Mouse (Mus musculus): ENCODE results near the gene Hist3h2a.

Gene Hist3h2a

DNA sequence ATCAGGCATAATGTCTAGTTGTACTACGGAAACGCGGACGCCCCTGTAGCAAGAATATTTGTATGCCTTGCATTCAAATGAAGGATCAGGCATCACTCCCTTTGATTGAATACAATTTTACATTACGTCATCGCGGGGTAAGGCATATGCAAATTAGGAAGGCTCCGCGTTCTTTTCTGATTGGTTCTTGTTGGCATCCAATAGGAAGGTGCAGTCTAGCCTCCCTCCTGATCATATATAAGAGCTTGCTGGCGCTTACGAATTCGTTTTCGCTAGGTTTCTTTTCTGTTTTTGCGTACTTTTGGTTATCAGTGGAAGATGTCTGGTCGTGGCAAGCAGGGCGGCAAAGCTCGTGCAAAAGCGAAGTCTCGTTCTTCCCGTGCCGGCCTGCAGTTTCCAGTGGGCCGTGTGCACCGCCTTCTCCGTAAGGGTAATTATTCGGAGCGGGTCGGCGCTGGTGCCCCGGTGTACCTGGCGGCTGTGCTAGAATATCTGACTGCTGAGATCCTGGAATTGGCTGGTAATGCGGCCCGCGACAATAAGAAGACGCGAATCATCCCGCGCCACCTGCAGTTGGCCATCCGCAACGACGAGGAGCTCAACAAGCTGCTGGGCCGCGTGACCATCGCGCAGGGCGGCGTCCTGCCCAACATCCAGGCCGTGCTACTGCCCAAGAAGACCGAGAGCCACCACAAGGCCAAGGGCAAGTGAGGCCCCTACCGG, at the start of gene Hist3h2a, which contains the start of gene Trim17:
TSS of gene Hist3h2a (plus strand) at position 266 of the 723 bp plus-strand sequence.
TSS of gene Trim17 (plus strand) at position 266 of the 723 bp plus-strand sequence.
- DNase-seq: peak; percentile 99

DNA sequence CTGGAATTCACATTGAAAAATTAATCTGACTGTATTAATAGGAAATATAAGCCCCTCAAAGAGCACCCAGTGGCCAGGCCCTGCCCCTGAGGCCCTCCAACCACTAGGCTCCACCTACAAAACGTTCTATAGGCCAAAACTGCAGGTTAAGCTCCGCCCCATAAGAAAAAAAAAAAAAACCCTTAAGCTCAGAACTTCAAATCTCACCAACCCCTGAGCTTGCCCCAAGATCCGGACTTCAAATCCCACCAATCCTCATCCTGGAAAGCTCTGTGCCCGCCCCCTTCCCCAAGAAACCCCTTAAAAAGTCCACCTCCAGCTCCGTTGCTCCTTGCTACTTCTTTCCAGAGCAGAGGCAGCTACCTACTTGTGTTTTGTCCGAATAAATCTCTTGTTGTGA, 49.6 kb upstream of the Hist3h2a start:
- DNase-seq: peak; percentile 95

GRCm38 (mm10) chr11:58913776-58914175, 40.7 kb upstream of the Hist3h2a start:
- no peak for DNase-seq

DNA sequence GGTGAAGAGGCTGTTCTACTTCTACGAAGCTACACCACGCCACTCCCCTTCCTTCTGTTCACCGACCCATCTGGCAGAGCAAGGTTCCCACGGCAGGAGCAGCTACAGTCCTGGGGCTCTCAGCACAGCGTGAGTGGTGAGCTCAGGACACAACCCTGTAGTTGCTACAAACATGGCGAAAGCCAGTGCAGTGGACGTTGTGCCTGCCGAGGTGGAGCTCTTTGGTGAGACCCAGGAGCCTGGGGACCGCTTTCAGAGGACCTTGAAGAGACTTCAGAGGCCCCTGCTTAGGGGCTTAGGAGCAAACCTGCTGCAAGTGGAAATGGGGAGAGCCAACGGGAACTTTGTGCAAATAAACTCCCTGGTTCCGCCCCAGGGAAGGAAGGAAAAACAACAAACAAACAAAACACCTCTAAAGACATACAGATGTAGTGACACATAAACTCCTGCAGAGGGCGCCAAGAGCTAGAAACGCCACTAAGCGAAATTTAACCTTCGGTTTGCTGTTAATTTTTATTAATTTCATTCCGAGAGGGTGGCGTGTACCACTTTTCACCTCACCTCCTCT, 39.9 kb upstream of the Hist3h2a start:
- DNase-seq: no peak

- DNase-seq: no peak
These were observed 37.4 kb upstream of the Hist3h2a start for GRCm38 (mm10) chr11:58916879-58917744.

- DNase-seq: peak; percentile 70
These were observed 36.6 kb upstream of the Hist3h2a start, which contains the start of gene Btnl10 for GRCm38 (mm10) chr11:58917745-58918366. Gene Btnl10 (plus strand): TSS chr11:58917908.

DNA sequence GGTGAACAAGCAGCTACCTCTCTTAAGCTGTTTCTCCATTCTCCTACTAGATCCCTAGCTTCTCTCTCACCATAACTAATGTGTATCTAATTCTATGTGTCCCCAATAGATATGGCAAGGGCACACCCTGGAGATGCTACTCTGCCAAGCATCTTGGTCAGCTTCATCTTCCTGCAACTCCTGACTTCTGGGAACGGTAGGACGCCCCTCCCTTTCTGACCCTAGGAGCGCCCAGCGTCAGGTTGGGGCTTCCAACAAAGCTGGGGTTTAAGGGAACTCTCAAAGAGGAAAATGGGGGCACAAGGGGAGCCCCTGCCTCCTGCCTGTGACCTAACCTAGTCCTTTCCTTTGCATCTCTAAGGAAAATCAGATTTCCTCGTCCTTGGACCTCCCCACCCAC, 35.7 kb upstream of the Hist3h2a start:
- no peak for DNase-seq

DNA sequence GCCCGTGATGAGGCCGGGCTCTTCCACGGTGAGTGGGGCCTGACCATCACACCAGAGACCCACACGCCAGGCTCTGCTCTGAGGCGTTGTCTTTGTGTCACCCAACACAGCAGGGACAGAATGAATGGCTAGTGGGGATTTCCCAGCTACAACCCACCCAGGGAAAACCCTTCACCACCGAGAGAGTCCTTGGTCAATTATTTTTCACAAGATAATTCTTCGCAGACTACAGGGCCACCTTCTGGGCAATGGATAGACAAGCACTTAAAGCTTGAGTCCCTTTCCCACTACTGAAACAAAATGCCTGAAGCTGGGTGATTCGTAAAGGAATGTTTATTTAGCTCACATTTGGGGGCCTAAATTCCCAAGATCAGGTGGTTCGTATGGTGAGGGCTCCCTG, 32.1 kb upstream of the Hist3h2a start:
- no peak for DNase-seq

DNA sequence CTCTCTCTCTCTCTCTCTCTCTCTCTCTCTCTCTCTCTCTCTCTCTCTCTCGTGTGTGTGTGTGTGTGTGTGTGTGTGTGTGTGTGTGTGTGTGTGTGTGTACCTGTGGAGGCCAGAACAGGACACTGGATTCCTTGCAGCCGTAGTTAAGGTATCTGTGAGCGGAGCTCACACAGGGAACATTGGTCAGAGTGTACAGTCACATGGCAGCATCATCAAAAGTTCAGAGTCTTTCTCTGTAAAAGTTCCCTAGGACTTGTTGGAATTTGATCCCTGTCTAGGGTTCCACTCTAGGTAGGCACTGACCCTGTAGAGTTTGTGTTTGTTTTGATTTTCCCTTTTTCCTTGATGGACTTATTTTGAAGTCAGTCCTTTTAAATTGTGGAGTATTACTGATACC, 27.8 kb upstream of the Hist3h2a start:
- DNase-seq: no peak

GRCm38 (mm10) chr11:58927053-58927452, 27.4 kb upstream of the Hist3h2a start:
- no peak for DNase-seq

DNA sequence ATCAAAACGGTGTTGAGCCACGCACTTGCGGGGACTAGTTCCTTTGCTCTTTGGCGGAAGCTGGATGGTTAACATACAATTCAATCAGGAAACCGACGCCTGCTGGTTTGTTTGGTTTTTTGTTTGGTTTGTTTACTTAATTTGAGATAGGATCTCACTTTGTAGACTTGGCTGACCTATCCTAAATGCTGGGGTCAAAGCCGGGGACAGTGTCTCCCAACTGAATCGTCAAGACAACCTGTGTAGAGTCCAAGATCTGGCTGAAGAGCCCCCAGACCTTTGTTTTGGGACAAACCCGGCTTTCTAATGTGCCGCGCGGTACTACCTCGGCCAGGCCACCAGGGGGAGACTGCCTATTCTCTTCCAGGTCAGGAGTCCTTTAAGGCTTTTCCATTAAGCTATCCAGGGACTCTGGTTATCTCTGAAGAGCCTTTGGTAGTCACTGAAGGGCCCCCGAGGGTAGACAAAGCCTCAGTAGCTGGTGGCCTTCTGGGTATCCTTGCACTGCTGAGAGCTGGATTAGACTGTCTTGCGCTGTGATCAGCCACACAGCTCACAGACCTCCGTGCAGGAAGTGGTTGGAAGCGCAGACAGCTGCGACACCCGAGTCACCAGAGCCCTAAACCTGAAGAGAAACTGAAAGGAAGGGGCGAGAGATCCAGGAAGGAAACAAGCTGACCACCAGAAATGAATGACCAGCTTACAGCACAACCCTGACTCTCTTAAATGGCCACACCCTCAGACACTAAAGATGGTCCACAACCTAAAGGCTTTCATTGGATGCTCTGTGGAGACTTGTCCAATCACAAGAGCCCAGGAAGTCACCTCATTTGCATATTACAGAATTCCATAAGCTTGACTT, 26.5 kb upstream of the Hist3h2a start:
- peak; percentile 97 for DNase-seq

- DNase-seq: peak; percentile 91
These were observed 25.4 kb upstream of the Hist3h2a start for GRCm38 (mm10) chr11:58929055-58929454.

DNA sequence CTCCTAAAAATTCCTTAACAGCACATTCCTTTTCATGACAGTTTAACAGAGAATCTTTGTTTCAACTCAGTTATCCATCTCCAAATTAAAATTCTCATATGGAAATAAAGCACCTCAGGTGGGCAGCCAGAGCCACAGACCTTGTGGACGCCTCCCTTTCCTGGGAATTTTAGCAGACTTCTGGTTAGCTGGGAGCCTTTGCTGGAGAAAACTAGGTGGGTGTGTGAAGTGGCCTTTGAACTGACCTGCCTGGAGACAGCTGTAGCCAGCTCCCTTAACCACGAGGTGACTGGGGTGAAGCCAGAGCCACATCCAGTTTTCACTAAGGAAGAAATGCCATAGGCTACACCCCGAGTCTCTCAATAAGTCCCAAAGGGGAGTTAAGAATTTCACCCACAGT, 24.8 kb upstream of the Hist3h2a start:
- DNase-seq: no peak

GRCm38 (mm10) chr11:58930254-58930653, 24.2 kb upstream of the Hist3h2a start:
- DNase-seq: no peak

DNA sequence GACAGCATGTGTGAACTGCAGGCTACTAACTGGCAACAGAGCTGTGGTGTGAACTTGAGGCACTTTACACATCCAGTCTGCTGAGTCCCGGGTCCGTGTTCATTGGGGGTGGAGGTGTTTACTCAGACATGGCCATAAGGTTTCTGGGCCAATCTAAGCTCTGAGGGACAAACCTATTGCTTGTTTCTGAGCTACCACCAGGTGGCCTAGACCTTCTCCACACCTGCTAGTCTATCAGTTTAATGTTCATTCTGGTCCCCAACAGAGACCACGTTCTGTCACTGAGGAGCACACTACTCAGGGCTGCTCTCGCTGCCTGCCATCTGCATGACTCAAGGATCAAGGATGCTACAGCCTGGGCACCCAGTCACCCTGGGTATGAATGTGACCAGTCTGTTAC, 22.9 kb upstream of the Hist3h2a start:
- no peak for DNase-seq

DNA sequence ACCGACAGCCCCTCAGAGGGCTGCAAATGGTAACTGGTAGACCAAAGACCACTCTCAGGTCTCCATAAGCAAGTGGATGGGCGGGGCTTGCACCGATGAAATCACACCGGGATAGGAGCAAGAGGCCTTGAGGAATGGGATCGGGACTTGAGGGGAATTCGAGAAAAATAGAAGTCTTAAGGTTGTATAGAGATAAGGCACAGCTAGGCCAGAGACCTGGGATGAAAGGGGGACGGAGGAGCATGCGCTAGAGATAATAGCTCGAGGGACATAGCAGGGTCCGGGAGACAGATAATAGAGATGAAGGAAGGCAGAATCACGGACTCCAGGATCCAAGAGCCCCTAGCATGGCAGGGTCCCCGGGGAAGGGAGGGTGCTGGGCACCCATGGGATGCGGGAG, 16.6 kb upstream of the Hist3h2a start:
- DNase-seq: no peak

GRCm38 (mm10) chr11:58938322-58939087, 16.0 kb upstream of the Hist3h2a start, which contains the start of gene Rnf187:
Gene Rnf187 (minus strand): TSS chr11:58938916.
- peak; percentile 99 for DNase-seq

DNA sequence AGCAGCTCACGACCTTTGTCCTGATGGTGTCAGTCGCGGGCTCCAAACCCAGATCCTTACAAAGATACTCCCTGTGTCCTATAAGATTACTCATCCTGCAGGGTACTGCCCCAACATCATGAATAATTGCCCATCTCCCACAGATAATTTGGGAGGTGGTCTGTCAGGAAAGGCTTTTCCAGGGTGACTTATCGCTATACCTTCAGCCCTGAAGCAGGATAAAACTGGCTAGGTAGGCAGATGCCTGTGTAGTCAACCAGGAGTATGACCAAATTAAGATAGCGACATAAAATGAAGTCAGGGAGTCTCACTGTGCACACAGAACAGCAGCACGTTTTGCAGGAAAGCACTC, 15.4 kb upstream of the Hist3h2a start:
- DNase-seq: no peak

GRCm38 (mm10) chr11:58944136-58944535, 10.3 kb upstream of the Hist3h2a start:
- DNase-seq: peak; percentile 62

- DNase-seq: no peak
These were observed 7.2 kb upstream of the Hist3h2a start for GRCm38 (mm10) chr11:58947306-58947705.

DNA sequence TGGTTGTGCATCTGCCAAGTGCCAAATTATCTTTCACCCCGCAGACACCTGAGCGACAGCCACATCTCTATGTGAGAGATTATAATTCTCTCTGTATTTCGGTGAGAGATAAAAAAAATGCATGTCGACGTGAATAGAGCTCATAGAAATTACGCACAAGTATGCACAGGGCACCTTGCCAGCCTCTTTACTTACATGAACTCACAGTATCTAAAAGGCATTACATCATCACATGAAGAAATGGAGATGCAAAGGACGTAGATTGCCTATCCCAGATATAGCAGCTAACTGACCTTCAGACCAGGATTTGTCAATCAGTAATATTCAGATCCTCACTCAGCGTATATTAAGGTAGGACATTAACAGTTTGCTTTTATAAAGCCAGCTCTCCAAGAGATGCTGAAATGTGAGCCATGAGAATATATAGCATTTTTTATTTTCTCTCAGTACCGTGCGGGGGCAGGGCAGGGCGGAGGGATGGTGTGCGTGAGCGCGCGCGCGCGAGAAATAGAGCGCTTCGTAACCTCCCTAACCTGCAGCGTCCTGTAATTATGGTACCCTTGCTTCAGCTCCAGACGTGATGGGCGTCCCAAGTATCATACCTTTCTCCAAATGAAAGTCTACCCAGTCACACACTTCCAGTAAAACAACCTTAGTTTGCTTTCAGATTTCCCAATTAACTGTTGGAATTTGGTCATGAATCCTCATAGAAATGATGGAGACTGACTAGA, 6.5 kb upstream of the Hist3h2a start:
- no peak for DNase-seq
